Mouse (Mus musculus): Measurements from ENCODE around the gene Fam163a. TPM values are rescaled to one million over a fixed set of nuclear protein-coding genes. Genes with fewer than 3 reads are reported as not detected.
"Not testable (repeated sequence)": the region's sequence is repeated elsewhere in the genome, so short reads cannot be mapped to it uniquely, and the experiment has no call there.

Gene Fam163a
- polyA plus RNA-seq (2016; fragmentation: Nextera tagmentation; extraction: Ambion mirVana), result 0.97 and 1.0 TPM in 2 replicates

DNA sequence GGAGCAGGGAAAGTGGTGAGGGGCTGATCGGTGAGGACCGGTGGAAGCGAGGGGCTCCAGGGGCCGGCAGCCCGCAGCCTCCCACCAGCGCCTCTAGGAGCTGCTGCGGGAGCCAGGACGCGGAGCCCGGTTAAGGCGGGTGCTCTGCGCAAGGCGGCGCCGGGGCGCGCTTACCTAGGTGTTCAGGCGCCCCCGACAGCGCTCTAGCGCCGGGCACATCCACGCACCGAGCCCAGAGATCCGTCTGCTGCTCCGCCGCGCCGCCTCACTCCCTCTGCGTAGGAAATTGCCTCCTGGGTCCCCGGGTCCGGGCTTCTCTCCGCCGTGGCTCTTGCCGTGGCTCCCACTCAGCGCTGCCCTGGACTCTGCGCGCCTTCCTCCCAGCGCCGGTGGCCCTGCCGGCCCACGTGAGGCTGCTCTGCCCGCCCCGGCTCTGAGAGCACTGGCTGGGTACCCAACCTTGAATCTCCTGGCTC lies at the start of gene Fam163a:
Gene Fam163a, minus strand, starts transcription at position 371 of the 476 bp plus-strand sequence.
- H3K4me1 ChIP-seq (replicated peaks), result peaks cover 14% of the 10 kb centered on the region
- ATAC-seq (ENCODE audit: insufficient number of reproducible peaks, insufficient read depth, low FRiP score, low TSS enrichment, low read depth), result peak; percentile 67; the same call in 1 of the 2 replicates
- H3K4me2 ChIP-seq, result peak within 1 kb of the TSS; percentile 86
- H3K4me3 ChIP-seq (replicated peaks), result peak within 1 kb of the TSS; percentile 53
- WGBS, result under 1% methylated on average over 44 of the region's 44 CpGs
- H3K27ac ChIP-seq, result no peak within 1 kb of the TSS
- H3K9me3 ChIP-seq, result 0 out of 2 replicates have a peak, but pooled peaks cover 4% of the 10 kb centered on the region
- peak within 1 kb of the TSS; percentile 60 for H3K9ac ChIP-seq (replicated peaks)
- H3K27me3 ChIP-seq, result peaks cover 61% of the 10 kb centered on the region
- H3K36me3 ChIP-seq, result no peaks in the 10 kb centered on the region

- H3K27me3 ChIP-seq; H3K27ac ChIP-seq; ATAC-seq (ENCODE audit: insufficient number of reproducible peaks, insufficient read depth, low FRiP score, low TSS enrichment, low read depth); H3K9me3 ChIP-seq; H3K4me2 ChIP-seq; H3K9ac ChIP-seq (replicated peaks); H3K4me1 ChIP-seq (replicated peaks); H3K36me3 ChIP-seq; H3K4me3 ChIP-seq (replicated peaks): not testable (repeated sequence)
- 91% methylated on average over 4 of the region's 4 CpGs for WGBS
Measured at GRCm38 (mm10) chr1:156251096-156251495, 46.3 kb upstream of the Fam163a start.

DNA sequence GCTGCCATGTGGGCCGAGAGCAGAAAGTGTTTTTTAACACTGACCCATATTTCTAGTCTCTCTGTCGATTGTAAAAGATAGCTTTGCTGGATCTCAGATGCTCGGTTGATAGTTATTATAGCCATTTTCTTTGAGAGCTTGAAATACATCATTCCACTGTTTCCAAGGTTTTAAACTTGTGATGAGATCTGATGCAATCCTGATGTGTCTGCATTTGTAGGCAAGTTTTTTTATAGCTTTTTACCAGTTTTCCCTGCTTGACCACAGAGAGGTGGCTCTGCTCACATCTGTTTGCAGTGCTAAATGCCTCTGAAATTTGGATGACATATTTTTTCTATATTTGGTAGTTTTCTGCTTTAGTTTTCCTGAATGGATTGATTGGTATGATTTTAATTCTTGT lies 43.1 kb upstream of the Fam163a start:
- Histone ChIP-seq H3K27ac (no peak overlapping the region), H3K4me2 (no peak overlapping the region), H3K27me3 (no peaks in the 10 kb centered on the region), H3K36me3 (no peaks in the 10 kb centered on the region), H3K9ac (replicated peaks) (no peak overlapping the region), H3K4me1 (replicated peaks) (no peaks in the 10 kb centered on the region), H3K4me3 (replicated peaks) (no peak overlapping the region), H3K9me3 (no peaks in the 10 kb centered on the region)
- ATAC-seq (ENCODE audit: insufficient number of reproducible peaks, insufficient read depth, low FRiP score, low TSS enrichment, low read depth), result no peak
- WGBS, result 33% methylated on average over 3 of the region's 3 CpGs

- Histone ChIP-seq H3K27me3 (peaks cover 6% of the 10 kb centered on the region; the same call in 1 of the 2 replicates), H3K9me3 (no peaks in the 10 kb centered on the region), H3K4me3 (replicated peaks) (no peak overlapping the region), H3K4me1 (replicated peaks) (no peaks in the 10 kb centered on the region), H3K4me2 (no peak overlapping the region), H3K27ac (no peak overlapping the region), H3K9ac (replicated peaks) (no peak overlapping the region), H3K36me3 (no peaks in the 10 kb centered on the region)
- WGBS, result 9% methylated on average over 14 of the region's 14 CpGs
- ATAC-seq (ENCODE audit: insufficient number of reproducible peaks, insufficient read depth, low FRiP score, low TSS enrichment, low read depth), result no peak
Measured at GRCm38 (mm10) chr1:156241713-156242348, 37.0 kb upstream of the Fam163a start.

DNA sequence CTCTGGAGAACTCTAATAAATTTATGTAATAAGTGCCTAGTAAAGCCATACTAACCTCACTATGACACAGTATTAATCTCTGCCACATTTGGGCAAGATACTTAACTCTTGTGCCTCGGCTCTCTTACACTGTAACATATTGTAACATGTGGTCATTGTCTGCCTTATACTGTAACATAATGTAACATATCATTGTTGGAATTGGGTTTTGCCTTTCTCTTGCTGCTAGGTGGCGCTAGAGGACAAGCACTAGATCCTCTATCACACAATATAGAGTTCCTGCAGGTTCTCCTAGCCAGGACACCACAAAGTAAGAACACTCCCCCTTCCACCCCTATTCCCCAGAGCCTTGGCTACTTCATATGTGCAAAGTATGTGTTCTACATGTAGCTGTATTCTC lies 36.2 kb upstream of the Fam163a start:
- no peak for ATAC-seq (ENCODE audit: insufficient number of reproducible peaks, insufficient read depth, low FRiP score, low TSS enrichment, low read depth)
- Histone ChIP-seq H3K9me3 (no peaks in the 10 kb centered on the region), H3K36me3 (no peaks in the 10 kb centered on the region), H3K4me1 (replicated peaks) (no peaks in the 10 kb centered on the region), H3K4me2 (no peak overlapping the region), H3K27ac (no peak overlapping the region), H3K9ac (replicated peaks) (no peak overlapping the region), H3K4me3 (replicated peaks) (no peak overlapping the region), H3K27me3 (peaks cover 6% of the 10 kb centered on the region; the same call in 1 of the 2 replicates)
- WGBS, result 35% methylated on average over 2 of the region's 2 CpGs

DNA sequence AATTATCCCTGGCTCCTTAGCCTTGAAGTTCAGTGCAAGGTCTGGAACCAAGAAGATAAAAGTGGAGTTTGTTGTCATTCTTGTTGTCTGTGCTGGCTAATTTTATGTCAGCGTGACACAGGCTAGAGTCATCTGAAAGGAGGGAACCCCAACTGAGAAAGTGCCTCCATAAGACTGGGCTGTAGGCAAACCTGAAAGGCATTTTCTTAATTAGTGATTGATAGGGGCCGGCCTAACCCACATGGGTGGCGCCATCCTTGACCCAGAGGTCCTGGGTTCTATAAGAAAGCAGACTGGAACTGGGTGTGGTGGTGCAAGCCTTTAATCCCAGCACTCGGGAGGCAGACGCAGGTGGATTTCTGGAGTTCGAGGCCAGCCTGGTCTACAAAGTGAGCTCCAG lies 26.3 kb upstream of the Fam163a start:
- no peak for ATAC-seq (ENCODE audit: insufficient number of reproducible peaks, insufficient read depth, low FRiP score, low TSS enrichment, low read depth)
- Histone ChIP-seq H3K9me3 (no peaks in the 10 kb centered on the region), H3K36me3 (no peaks in the 10 kb centered on the region), H3K27ac (no peak overlapping the region), H3K4me3 (replicated peaks) (no peak overlapping the region), H3K27me3 (no peaks in the 10 kb centered on the region), H3K4me1 (replicated peaks) (peaks cover 8% of the 10 kb centered on the region), H3K4me2 (no peak overlapping the region), H3K9ac (replicated peaks) (no peak overlapping the region)
- 80% methylated on average over 6 of the region's 6 CpGs for WGBS

GRCm38 (mm10) chr1:156230339-156231089 lies 25.7 kb upstream of the Fam163a start:
- H3K27ac ChIP-seq, result no peak overlapping the region
- no peak for ATAC-seq (ENCODE audit: insufficient number of reproducible peaks, insufficient read depth, low FRiP score, low TSS enrichment, low read depth)
- no peak overlapping the region for H3K4me3 ChIP-seq (replicated peaks)
- 36% methylated on average over 9 of the region's 9 CpGs for WGBS
- no peaks in the 10 kb centered on the region for H3K9me3 ChIP-seq
- no peaks in the 10 kb centered on the region for H3K27me3 ChIP-seq
- no peak overlapping the region for H3K4me2 ChIP-seq
- H3K4me1 ChIP-seq (replicated peaks), result peaks cover 8% of the 10 kb centered on the region
- no peaks in the 10 kb centered on the region for H3K36me3 ChIP-seq
- H3K9ac ChIP-seq (replicated peaks), result no peak overlapping the region

DNA sequence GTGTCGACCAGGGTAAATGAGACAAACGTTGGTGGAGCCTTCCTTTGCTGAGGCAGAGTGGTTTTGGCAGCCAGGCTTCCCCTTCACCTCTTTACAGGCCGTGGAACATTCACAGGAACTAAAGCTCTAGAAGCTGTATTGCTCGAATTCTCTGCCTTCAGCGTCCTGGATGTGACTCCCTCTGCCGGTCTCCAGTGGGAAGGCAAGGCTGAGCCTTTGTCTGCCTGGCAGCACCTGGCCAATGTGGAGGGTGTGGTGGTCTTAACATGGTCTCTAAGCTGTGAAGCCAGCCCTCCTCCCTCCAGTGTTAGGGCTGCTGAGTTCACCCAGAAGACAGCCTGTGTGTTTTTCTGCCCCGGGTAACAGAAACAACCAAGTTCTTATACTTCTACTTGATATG lies 24.6 kb upstream of the Fam163a start:
- Histone ChIP-seq H3K4me2 (no peak overlapping the region), H3K9ac (replicated peaks) (no peak overlapping the region), H3K4me3 (replicated peaks) (no peak overlapping the region), H3K27ac (no peak overlapping the region), H3K27me3 (no peaks in the 10 kb centered on the region), H3K9me3 (no peaks in the 10 kb centered on the region), H3K36me3 (no peaks in the 10 kb centered on the region), H3K4me1 (replicated peaks) (peaks cover 8% of the 10 kb centered on the region)
- WGBS, result 22% methylated on average over 7 of the region's 7 CpGs
- no peak for ATAC-seq (ENCODE audit: insufficient number of reproducible peaks, insufficient read depth, low FRiP score, low TSS enrichment, low read depth)

- Histone ChIP-seq H3K9me3 (no peaks in the 10 kb centered on the region), H3K27ac (no peak overlapping the region), H3K4me2 (no peak overlapping the region), H3K9ac (replicated peaks) (no peak overlapping the region), H3K4me1 (replicated peaks) (peaks cover 8% of the 10 kb centered on the region), H3K27me3 (no peaks in the 10 kb centered on the region), H3K4me3 (replicated peaks) (no peak overlapping the region), H3K36me3 (no peaks in the 10 kb centered on the region)
- no peak for ATAC-seq (ENCODE audit: insufficient number of reproducible peaks, insufficient read depth, low FRiP score, low TSS enrichment, low read depth)
- 88% methylated on average over 4 of the region's 4 CpGs for WGBS
Measured at GRCm38 (mm10) chr1:156228728-156229127, 23.9 kb upstream of the Fam163a start.

GRCm38 (mm10) chr1:156226903-156227302 lies 22.1 kb upstream of the Fam163a start:
- H3K36me3 ChIP-seq, result no peaks in the 10 kb centered on the region
- H3K27ac ChIP-seq, result no peak overlapping the region
- no peak overlapping the region for H3K4me2 ChIP-seq
- ATAC-seq (ENCODE audit: insufficient number of reproducible peaks, insufficient read depth, low FRiP score, low TSS enrichment, low read depth), result no peak
- WGBS, result 86% methylated on average over 5 of the region's 5 CpGs
- H3K27me3 ChIP-seq, result no peaks in the 10 kb centered on the region
- no peaks in the 10 kb centered on the region for H3K9me3 ChIP-seq
- peaks cover 8% of the 10 kb centered on the region for H3K4me1 ChIP-seq (replicated peaks)
- H3K4me3 ChIP-seq (replicated peaks), result no peak overlapping the region
- no peak overlapping the region for H3K9ac ChIP-seq (replicated peaks)

DNA sequence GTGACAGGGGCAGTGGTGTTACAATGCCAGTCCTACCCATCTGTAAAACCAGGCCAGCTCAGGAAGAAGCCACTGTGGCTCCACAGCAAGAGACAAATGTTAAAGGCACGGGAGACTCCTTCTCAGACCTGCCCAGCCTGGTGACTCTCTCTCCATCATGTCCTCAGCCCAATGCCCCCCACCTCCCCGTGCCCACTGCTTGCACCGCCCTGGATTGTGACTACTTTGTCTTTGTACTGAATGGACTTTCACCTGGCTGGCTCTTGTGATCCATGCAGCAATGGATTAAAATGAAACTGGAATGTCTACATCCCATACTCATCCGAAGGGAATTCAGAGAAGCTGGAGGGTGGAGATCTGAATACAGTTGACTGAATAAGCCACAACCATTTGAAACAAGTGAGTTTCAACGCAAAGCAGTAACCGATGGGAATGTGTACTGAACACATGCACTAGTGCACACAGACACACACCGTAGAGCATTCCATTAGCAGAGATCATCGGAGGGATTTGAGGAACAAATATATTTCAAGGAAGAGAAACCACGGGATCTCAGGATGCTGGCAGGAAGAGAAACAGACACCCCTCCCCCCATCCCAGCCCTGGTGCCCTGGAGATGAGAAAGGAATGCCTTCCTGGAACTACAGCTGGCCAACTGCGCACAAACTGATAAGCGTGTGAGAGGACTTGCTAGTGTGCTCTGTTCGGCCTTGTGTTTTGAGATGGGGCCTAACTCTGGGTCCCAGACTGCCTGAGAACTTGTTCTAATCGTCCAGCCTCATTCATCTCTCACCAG lies 17.6 kb upstream of the Fam163a start:
- no peak for ATAC-seq (ENCODE audit: insufficient number of reproducible peaks, insufficient read depth, low FRiP score, low TSS enrichment, low read depth)
- Histone ChIP-seq H3K9me3 (no peaks in the 10 kb centered on the region), H3K4me1 (replicated peaks) (no peaks in the 10 kb centered on the region), H3K4me3 (replicated peaks) (no peak overlapping the region), H3K27ac (no peak overlapping the region), H3K27me3 (no peaks in the 10 kb centered on the region; the same call in 1 of the 2 replicates), H3K9ac (replicated peaks) (no peak overlapping the region), H3K36me3 (no peaks in the 10 kb centered on the region), H3K4me2 (no peak overlapping the region)
- 78% methylated on average over 13 of the region's 13 CpGs for WGBS

All from limb, embryonic 12.5 days (tissue).